Comparison of ENCODE assay signal across 27 mouse cellular contexts in genomic region chr15:24878846-24879245, GRCm38 (mm10).
DNase-seq lines count a peak whose midpoint lies in the region; ATAC-seq and TF ChIP-seq lines count a peak whose summit lies in the region.
"Had no signal": no experiment of that assay in that cellular context is flagged by ENCODE, and none has a peak within 500 bp of the region (broad histone marks: within the 10 kb centered on the region; RNA-seq: fewer than 3 reads in every experiment).

No protein-coding gene starts in this region.

- WGBS in forebrain, embryonic 14.5 days = 56% methylated on average over 1 of the region's 1 CpGs
- WGBS in forebrain, embryonic 15.5 days = 46% methylated on average over 1 of the region's 1 CpGs
- 53% methylated on average over 1 of the region's 1 CpGs for WGBS in hindbrain, embryonic 11.5 days
- 42% methylated on average over 1 of the region's 1 CpGs for WGBS in hindbrain, postnatal 0 days
- WGBS in midbrain, embryonic 15.5 days = 8% methylated on average over 1 of the region's 1 CpGs

- H3K27me3 ChIP-seq in forebrain, embryonic 14.5 days (replicated peaks; ENCODE audit: control insufficient read depth, insufficient read depth, low read length) = no peaks in the 10 kb centered on the region
- no peaks in the 10 kb centered on the region for H3K27me3 ChIP-seq in forebrain, embryonic 15.5 days
- no peaks in the 10 kb centered on the region for H3K27me3 ChIP-seq in hindbrain, embryonic 11.5 days (ENCODE audit: control insufficient read depth, insufficient read depth, low read length)
- no peaks in the 10 kb centered on the region for H3K27me3 ChIP-seq in hindbrain, postnatal 0 days (ENCODE audit: insufficient read depth, low read length)
- H3K27me3 ChIP-seq in midbrain, embryonic 15.5 days (replicated peaks) = no peaks in the 10 kb centered on the region
- H3K27me3 ChIP-seq: heart, embryonic 13.5 days; hindbrain, embryonic 15.5 days; intestine, embryonic 15.5 days; limb, embryonic 15.5 days; liver, embryonic 13.5 days; megakaryocyte, embryonic 14.5 days; neural tube, embryonic 12.5 days had no signal

- peaks cover 2% of the 10 kb centered on the region; the same call in 1 of the 2 replicates for H3K4me1 ChIP-seq in forebrain, embryonic 14.5 days (ENCODE audit: control insufficient read depth, insufficient read depth, low read length)
- H3K4me1 ChIP-seq in forebrain, embryonic 15.5 days = peaks cover 20% of the 10 kb centered on the region
- H3K4me1 ChIP-seq in hindbrain, embryonic 11.5 days (replicated peaks; ENCODE audit: control insufficient read depth, insufficient read depth, low read length) = no peaks in the 10 kb centered on the region
- H3K4me1 ChIP-seq in hindbrain, postnatal 0 days (ENCODE audit: insufficient read depth, low read length) = no peaks in the 10 kb centered on the region
- H3K4me1 ChIP-seq in midbrain, embryonic 15.5 days = peaks cover 21% of the 10 kb centered on the region
- H3K4me1 ChIP-seq: heart, embryonic 13.5 days; intestine, embryonic 15.5 days; limb, embryonic 15.5 days; liver, embryonic 13.5 days; megakaryocyte, embryonic 14.5 days; neural tube, embryonic 12.5 days had no signal

- no peak overlapping the region for H3K9ac ChIP-seq in forebrain, embryonic 14.5 days (ENCODE audit: low read length)
- no peak overlapping the region for H3K9ac ChIP-seq in forebrain, embryonic 15.5 days (replicated peaks)
- no peak overlapping the region for H3K9ac ChIP-seq in hindbrain, embryonic 11.5 days (ENCODE audit: low read depth, low read length)
- no peak overlapping the region for H3K9ac ChIP-seq in hindbrain, postnatal 0 days (replicated peaks; ENCODE audit: low read length)
- no peak overlapping the region for H3K9ac ChIP-seq in midbrain, embryonic 15.5 days
- H3K9ac ChIP-seq: heart, embryonic 13.5 days; hindbrain, embryonic 15.5 days; intestine, embryonic 15.5 days; limb, embryonic 15.5 days; liver, embryonic 13.5 days; neural tube, embryonic 12.5 days had no signal

- TF ChIP-seq CTCF in hindbrain, postnatal 0 days (IDR thresholded peaks at IDR 0.05; ENCODE audit: low read depth) = no peak

- no peak for ATAC-seq in forebrain, embryonic 14.5 days
- no peak for ATAC-seq in forebrain, embryonic 15.5 days (replicated peaks)
- ATAC-seq in hindbrain, embryonic 11.5 days (ENCODE audit: low FRiP score) = peak; percentile 47
- no peak for ATAC-seq in hindbrain, postnatal 0 days
- 0 out of 2 replicates have a peak, but pooled peaks have one; percentile 37 for ATAC-seq in midbrain, embryonic 15.5 days (replicated peaks)
- ATAC-seq: intestine, embryonic 15.5 days; lung, postnatal 0 days had no signal

- peak; percentile 4 for DNase-seq in forebrain, embryonic 14.5 days (ENCODE audit: low spot score)
- no peak for DNase-seq in hindbrain, embryonic 11.5 days (ENCODE audit: low spot score)
- DNase-seq in hindbrain, postnatal 0 days (ENCODE audit: low spot score) = peak; percentile 31
- no peak for DNase-seq in spleen, adult 18-20 months
- DNase-seq in Muller cell, postnatal 12 days (ENCODE audit: inconsistent ontology term) = no peak
- no peak for DNase-seq in right cerebral cortex, adult 2 months (ENCODE audit: low spot score in 2 of 2)
- DNase-seq: adrenal gland, postnatal 14 days; cerebellum, adult 11-12 months; heart, adult 2 months; heart, postnatal 14 days; kidney, adult 2 months; kidney, postnatal 4 days; liver, embryonic 13.5 days; lung, adult 18-20 months; lung, postnatal 4 days; right cerebral cortex, postnatal 25 days; thymus, postnatal 14 days had no signal

- no peak overlapping the region for H3K4me3 ChIP-seq in forebrain, embryonic 14.5 days (ENCODE audit: low read depth, low read length)
- H3K4me3 ChIP-seq in forebrain, embryonic 15.5 days = no peak overlapping the region
- no peak overlapping the region for H3K4me3 ChIP-seq in hindbrain, embryonic 11.5 days (ENCODE audit: low read depth, low read length)
- no peak overlapping the region for H3K4me3 ChIP-seq in hindbrain, postnatal 0 days (ENCODE audit: low read length)
- H3K4me3 ChIP-seq in midbrain, embryonic 15.5 days = no peak overlapping the region
- H3K4me3 ChIP-seq: heart, adult 2 months; heart, embryonic 13.5 days; hindbrain, embryonic 15.5 days; intestine, embryonic 15.5 days; limb, embryonic 15.5 days; liver, embryonic 13.5 days; megakaryocyte, embryonic 14.5 days; myocyte; neural tube, embryonic 12.5 days had no signal

- no peaks in the 10 kb centered on the region for H3K36me3 ChIP-seq in forebrain, embryonic 14.5 days (ENCODE audit: control insufficient read depth, insufficient read depth, low read length)
- H3K36me3 ChIP-seq in forebrain, embryonic 15.5 days = no peaks in the 10 kb centered on the region
- H3K36me3 ChIP-seq in hindbrain, embryonic 11.5 days (ENCODE audit: control insufficient read depth, insufficient read depth, low read length) = no peaks in the 10 kb centered on the region
- H3K36me3 ChIP-seq in hindbrain, postnatal 0 days (ENCODE audit: insufficient read depth, low read length) = no peaks in the 10 kb centered on the region
- H3K36me3 ChIP-seq in midbrain, embryonic 15.5 days (replicated peaks) = no peaks in the 10 kb centered on the region
- H3K36me3 ChIP-seq: heart, embryonic 13.5 days; hindbrain, embryonic 15.5 days; intestine, embryonic 15.5 days; limb, embryonic 15.5 days; liver, embryonic 13.5 days; neural tube, embryonic 12.5 days had no signal

- H3K9me3 ChIP-seq in forebrain, embryonic 14.5 days (replicated peaks; ENCODE audit: control insufficient read depth, low read length) = no peaks in the 10 kb centered on the region
- H3K9me3 ChIP-seq in forebrain, embryonic 15.5 days = no peaks in the 10 kb centered on the region
- H3K9me3 ChIP-seq in hindbrain, embryonic 11.5 days (ENCODE audit: control insufficient read depth, low read length) = no peaks in the 10 kb centered on the region
- H3K9me3 ChIP-seq in hindbrain, postnatal 0 days (ENCODE audit: low read length) = no peaks in the 10 kb centered on the region
- no peaks in the 10 kb centered on the region for H3K9me3 ChIP-seq in midbrain, embryonic 15.5 days
- H3K9me3 ChIP-seq: heart, embryonic 13.5 days; hindbrain, embryonic 15.5 days; intestine, embryonic 15.5 days; limb, embryonic 15.5 days; liver, embryonic 13.5 days; megakaryocyte, embryonic 14.5 days; neural tube, embryonic 12.5 days had no signal

- 0 out of 2 replicates have a peak overlapping the region, but pooled peaks have one; percentile 5 for H3K27ac ChIP-seq in forebrain, embryonic 14.5 days (ENCODE audit: low read depth, low read length)
- no peak overlapping the region for H3K27ac ChIP-seq in forebrain, embryonic 15.5 days (replicated peaks)
- no peak overlapping the region for H3K27ac ChIP-seq in hindbrain, embryonic 11.5 days (ENCODE audit: low read depth, low read length)
- no peak overlapping the region for H3K27ac ChIP-seq in hindbrain, postnatal 0 days
- H3K27ac ChIP-seq in midbrain, embryonic 15.5 days = peak overlapping the region; percentile 30; the same call in 1 of the 2 replicates
- H3K27ac ChIP-seq: heart, adult 2 months; heart, embryonic 13.5 days; intestine, embryonic 15.5 days; limb, embryonic 15.5 days; liver, embryonic 13.5 days had no signal

- H3K4me2 ChIP-seq in forebrain, embryonic 14.5 days (ENCODE audit: low read length) = no peak overlapping the region
- H3K4me2 ChIP-seq in forebrain, embryonic 15.5 days (replicated peaks) = no peak overlapping the region
- H3K4me2 ChIP-seq in hindbrain, embryonic 11.5 days (replicated peaks; ENCODE audit: low read depth, low read length) = no peak overlapping the region
- H3K4me2 ChIP-seq in hindbrain, postnatal 0 days (ENCODE audit: low read depth, low read length) = no peak overlapping the region
- H3K4me2 ChIP-seq in midbrain, embryonic 15.5 days = no peak overlapping the region
- H3K4me2 ChIP-seq: heart, embryonic 13.5 days; hindbrain, embryonic 15.5 days; intestine, embryonic 15.5 days; limb, embryonic 15.5 days; liver, embryonic 13.5 days; neural tube, embryonic 12.5 days had no signal

Comparison
In these comparisons a context has a peak if more than half of its experiments do, and no peak if none do; other contexts are left out.
1. ATAC-seq: peak in hindbrain, embryonic 11.5 days (single experiment) and midbrain, embryonic 15.5 days (single experiment); none in forebrain, embryonic 14.5 days (single experiment), forebrain, embryonic 15.5 days (single experiment) and hindbrain, postnatal 0 days (single experiment).
2. DNase-seq: peak in forebrain, embryonic 14.5 days (single experiment) and hindbrain, postnatal 0 days (single experiment); none in hindbrain, embryonic 11.5 days (single experiment), spleen, adult 18-20 months (0 of 2), Muller cell, postnatal 12 days (single experiment) and right cerebral cortex, adult 2 months (0 of 2).
3. H3K27ac ChIP-seq: peak in forebrain, embryonic 14.5 days (single experiment) and midbrain, embryonic 15.5 days (single experiment); none in forebrain, embryonic 15.5 days (single experiment), hindbrain, embryonic 11.5 days (single experiment) and hindbrain, postnatal 0 days (single experiment).